Mouse (Mus musculus) ES-Bruce4 (cell line): ENCODE measurements around the gene Mgst3.

Experiments used
- CTCF ChIP-seq: IDR thresholded peaks from one replicate; pipeline ENCODE4 v1.8.1; 2011; ENCODE audit warnings: low read depth, low read length
- EP300 ChIP-seq: IDR thresholded peaks from 2 replicates; pipeline ENCODE4 v1.6.1; 2011; ENCODE audit warnings: low read depth, low read length; ENCODE audit not compliant: insufficient read depth

- TF ChIP-seq CTCF, result no peak
- TF ChIP-seq EP300, result no peak
Observed at GRCm38 (mm10) chr1:167411991-167412715, 18.5 kb upstream of the Mgst3 start.
